Mouse (Mus musculus) hindbrain, embryonic 11.5 days (tissue): ENCODE data around the gene Aox2. TPM values are rescaled to one million over a fixed set of nuclear protein-coding genes. Genes with fewer than 3 reads are reported as not detected.
A peak's percentile ranks its signal among the peaks of the same experiment; 100 is the strongest.

Source experiments
- ATAC-seq: fragments of 200-750 bp; cut with Nextera tagmentation; 2 replicates; pipeline ENCODE4 v1.8.0; 2017; ENCODE audit warnings: mild to moderate bottlenecking, moderate TSS enrichment, moderate library complexity; ENCODE audit not compliant: low FRiP score
- DNase-seq: peaks from one replicate; pipeline ENCODE4 v3.0.0-alpha.2; 2015; ENCODE audit warnings: low spot score
- H3K27ac ChIP-seq: fragments of 300-500 bp; sonication (generic); 2 replicates; pipeline ENCODE4 v1.5.1; 2014; ENCODE audit warnings: mild to moderate bottlenecking, low read depth, low read length
- H3K27me3 ChIP-seq: fragments of 300-500 bp; sonication (generic); 2 replicates; pipeline ENCODE4 v1.6.1; 2014; ENCODE audit warnings: mild to moderate bottlenecking, low read length, moderate library complexity, mixed read lengths; ENCODE audit not compliant: control insufficient read depth, insufficient read depth
- H3K36me3 ChIP-seq: fragments of 300-500 bp; sonication (generic); 2 replicates; pipeline ENCODE4 v1.6.1; 2014; ENCODE audit warnings: mild to moderate bottlenecking, low read length, moderate library complexity, mixed read lengths; ENCODE audit not compliant: control insufficient read depth, insufficient read depth
- H3K4me1 ChIP-seq: fragments of 300-500 bp; sonication (generic); replicated peaks from 2 replicates; pipeline ENCODE4 v1.6.1; 2014; ENCODE audit warnings: low read length, mixed read lengths; ENCODE audit not compliant: control insufficient read depth, insufficient read depth
- H3K4me2 ChIP-seq: fragments of 300-500 bp; sonication (generic); replicated peaks from 2 replicates; pipeline ENCODE4 v1.6.1; 2014; ENCODE audit warnings: mild to moderate bottlenecking, low read depth, low read length
- H3K4me3 ChIP-seq: fragments of 300-500 bp; sonication (generic); 2 replicates; pipeline ENCODE4 v1.5.1; 2014; ENCODE audit warnings: low read depth, low read length
- H3K9ac ChIP-seq: fragments of 300-500 bp; sonication (generic); 2 replicates; pipeline ENCODE4 v1.6.1; 2014; ENCODE audit warnings: low read depth, low read length
- H3K9me3 ChIP-seq: fragments of 300-500 bp; sonication (generic); 2 replicates; pipeline ENCODE4 v1.6.1; 2016; ENCODE audit warnings: low read length; ENCODE audit not compliant: control insufficient read depth
- WGBS: fragments of 180-500 bp; shearing (Covaris S2); extraction: QIAGEN DNeasy Blood & Tissue Kit; methylation state at CpG from one replicate; pipeline ENCODE4 v1.1.7; 2014; 5-methylcytosine and 5-hydroxymethylcytosine counted together
- polyA plus RNA-seq: library from polyadenylated mRNA; unstranded; fragments of >200 nt; fragmentation: Nextera tagmentation; extraction: Ambion mirVana; gene quantifications from 2 replicates; pipeline ENCODE4 v1.2.1, GENCODE M21; 2014

Aox2 gene
- polyA plus RNA-seq, 1 experiment from 2014 or later = 0.06 TPM

DNA sequence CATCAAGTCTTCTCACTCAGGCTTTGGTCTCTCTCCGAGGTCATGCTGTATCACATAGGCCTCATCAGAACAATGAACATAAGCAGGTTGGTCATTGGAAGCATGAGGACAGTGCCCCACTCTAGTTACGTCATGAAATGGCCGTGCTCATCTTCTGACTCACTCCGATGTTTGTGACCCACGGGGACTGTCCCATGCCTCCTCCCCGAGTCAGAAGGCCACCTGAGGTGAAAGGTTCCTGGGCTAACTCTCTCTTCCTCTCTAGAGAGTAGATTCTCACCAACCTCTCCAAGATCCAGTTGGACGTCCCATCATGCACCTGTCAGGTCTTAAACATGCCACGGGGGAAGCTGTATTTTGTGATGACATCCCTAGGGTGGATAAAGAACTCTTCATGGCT, 30.5 kb downstream of the Aox2 start:
- no peaks in the 10 kb centered on the region for H3K36me3 ChIP-seq
- H3K4me1 ChIP-seq = no peaks in the 10 kb centered on the region
- H3K9me3 ChIP-seq = no peaks in the 10 kb centered on the region
- no peak overlapping the region for H3K27ac ChIP-seq
- no peaks in the 10 kb centered on the region for H3K27me3 ChIP-seq
- WGBS = 88% methylated on average over 8 of the region's 8 CpGs
- no peak for ATAC-seq
- no peak overlapping the region for H3K9ac ChIP-seq
- no peak overlapping the region for H3K4me2 ChIP-seq
- no peak for DNase-seq
- H3K4me3 ChIP-seq = no peak overlapping the region

- Histone ChIP-seq H3K4me1 (no peaks in the 10 kb centered on the region), H3K4me3 (no peak overlapping the region), H3K9me3 (no peaks in the 10 kb centered on the region), H3K27ac (no peak overlapping the region), H3K27me3 (no peaks in the 10 kb centered on the region), H3K4me2 (no peak overlapping the region), H3K9ac (no peak overlapping the region), H3K36me3 (no peaks in the 10 kb centered on the region)
- ATAC-seq = no peak
- WGBS = 74% methylated on average over 4 of the region's 4 CpGs
- DNase-seq = no peak
Observed at GRCm38 (mm10) chr1:58309853-58310252, 31.7 kb downstream of the Aox2 start.

- no peak for ATAC-seq
- no peak overlapping the region for H3K4me3 ChIP-seq
- no peaks in the 10 kb centered on the region for H3K9me3 ChIP-seq
- H3K9ac ChIP-seq = no peak overlapping the region
- no peaks in the 10 kb centered on the region for H3K36me3 ChIP-seq
- H3K4me1 ChIP-seq = no peaks in the 10 kb centered on the region
- H3K4me2 ChIP-seq = no peak overlapping the region
- no peak overlapping the region for H3K27ac ChIP-seq
- no peak for DNase-seq
- H3K27me3 ChIP-seq = no peaks in the 10 kb centered on the region
- 82% methylated on average over 7 of the region's 7 CpGs for WGBS
Observed at GRCm38 (mm10) chr1:58311221-58311864, 33.2 kb downstream of the Aox2 start.

- Histone ChIP-seq H3K36me3 (no peaks in the 10 kb centered on the region), H3K9ac (no peak overlapping the region), H3K27ac (no peak overlapping the region), H3K4me3 (no peak overlapping the region), H3K9me3 (no peaks in the 10 kb centered on the region), H3K27me3 (no peaks in the 10 kb centered on the region), H3K4me2 (no peak overlapping the region), H3K4me1 (no peaks in the 10 kb centered on the region)
- no peak for DNase-seq
- 93% methylated on average over 8 of the region's 8 CpGs for WGBS
- no peak for ATAC-seq
Observed at GRCm38 (mm10) chr1:58313173-58313572, 35.0 kb downstream of the Aox2 start.

DNA sequence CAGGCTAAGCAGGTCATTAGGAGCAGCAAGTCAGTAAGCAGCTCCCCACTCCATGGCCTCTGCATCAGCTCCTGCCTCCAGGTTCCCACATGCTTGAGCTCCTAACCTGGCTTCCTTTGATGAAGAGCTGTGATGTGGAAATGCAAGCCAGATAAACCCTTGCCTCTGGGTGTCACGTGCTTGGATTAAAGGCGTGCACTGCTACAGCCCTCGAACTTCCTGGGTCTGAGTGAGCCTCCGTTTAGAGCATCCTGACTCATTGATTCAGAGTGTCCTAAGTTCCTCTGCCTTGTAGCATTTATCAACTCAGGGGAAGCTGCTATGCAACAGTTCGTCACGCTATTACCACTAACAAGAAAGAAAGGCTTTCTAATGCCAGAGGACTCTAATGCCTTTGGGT, 37.4 kb downstream of the Aox2 start:
- H3K9ac ChIP-seq = no peak overlapping the region
- no peaks in the 10 kb centered on the region for H3K36me3 ChIP-seq
- DNase-seq (no peak), ATAC-seq (no peak)
- no peaks in the 10 kb centered on the region for H3K9me3 ChIP-seq
- H3K4me1 ChIP-seq = no peaks in the 10 kb centered on the region
- 76% methylated on average over 6 of the region's 6 CpGs for WGBS
- no peaks in the 10 kb centered on the region for H3K27me3 ChIP-seq
- H3K4me2 ChIP-seq = no peak overlapping the region
- no peak overlapping the region for H3K4me3 ChIP-seq
- no peak overlapping the region for H3K27ac ChIP-seq

GRCm38 (mm10) chr1:58333222-58333621, 55.1 kb downstream of the Aox2 start:
- H3K4me1 ChIP-seq = no peaks in the 10 kb centered on the region
- 27% methylated on average over 4 of the region's 4 CpGs for WGBS
- H3K27me3 ChIP-seq = no peaks in the 10 kb centered on the region
- no peaks in the 10 kb centered on the region for H3K9me3 ChIP-seq
- no peaks in the 10 kb centered on the region for H3K36me3 ChIP-seq
- H3K9ac ChIP-seq = peak overlapping the region; percentile 37; the same call in 1 of the 2 replicates
- H3K27ac ChIP-seq = no peak overlapping the region
- no peak for ATAC-seq
- DNase-seq = no peak
- H3K4me2 ChIP-seq = peak overlapping the region; percentile 28
- no peak overlapping the region for H3K4me3 ChIP-seq

- H3K27ac ChIP-seq = no peak overlapping the region
- DNase-seq (no peak), ATAC-seq (no peak)
- no peak overlapping the region for H3K9ac ChIP-seq
- no peaks in the 10 kb centered on the region for H3K36me3 ChIP-seq
- no peak overlapping the region for H3K4me2 ChIP-seq
- H3K4me3 ChIP-seq = no peak overlapping the region
- no peaks in the 10 kb centered on the region for H3K4me1 ChIP-seq
- 80% methylated on average over 1 of the region's 1 CpGs for WGBS
- no peaks in the 10 kb centered on the region for H3K9me3 ChIP-seq
- H3K27me3 ChIP-seq = no peaks in the 10 kb centered on the region
Observed at GRCm38 (mm10) chr1:58339901-58340300, 61.8 kb downstream of the Aox2 start.

DNA sequence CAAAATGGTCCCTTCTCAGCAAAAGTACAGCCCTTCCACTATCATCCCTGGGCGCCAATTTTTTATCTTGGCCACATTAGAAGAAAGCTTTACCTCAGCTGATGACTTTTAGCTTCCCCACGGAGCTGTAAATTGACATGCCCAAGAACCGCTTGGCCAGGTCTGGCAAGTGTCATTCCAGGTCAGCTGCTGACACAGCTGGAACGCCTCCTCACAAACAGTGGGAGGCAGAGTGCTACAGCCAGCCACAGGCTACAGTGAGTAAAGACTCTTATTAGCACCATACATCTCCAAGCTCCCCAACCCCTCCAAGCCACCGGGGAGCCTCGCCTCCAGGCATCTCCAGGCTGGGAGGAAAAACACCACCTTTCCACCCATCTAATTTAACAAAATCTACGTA, 63.5 kb downstream of the Aox2 start:
- no peaks in the 10 kb centered on the region for H3K4me1 ChIP-seq
- DNase-seq (no peak), ATAC-seq (no peak)
- H3K27me3 ChIP-seq = no peaks in the 10 kb centered on the region
- no peak overlapping the region for H3K9ac ChIP-seq
- no peak overlapping the region for H3K4me2 ChIP-seq
- WGBS = 44% methylated on average over 7 of the region's 7 CpGs
- H3K27ac ChIP-seq = no peak overlapping the region
- no peak overlapping the region for H3K4me3 ChIP-seq
- no peaks in the 10 kb centered on the region for H3K9me3 ChIP-seq
- no peaks in the 10 kb centered on the region for H3K36me3 ChIP-seq

- H3K4me3 ChIP-seq = no peak overlapping the region
- no peaks in the 10 kb centered on the region for H3K9me3 ChIP-seq
- no peaks in the 10 kb centered on the region for H3K36me3 ChIP-seq
- no peaks in the 10 kb centered on the region for H3K4me1 ChIP-seq
- ATAC-seq (no peak), DNase-seq (no peak)
- no peak overlapping the region for H3K9ac ChIP-seq
- no peaks in the 10 kb centered on the region for H3K27me3 ChIP-seq
- no peak overlapping the region for H3K27ac ChIP-seq
- no peak overlapping the region for H3K4me2 ChIP-seq
- 88% methylated on average over 4 of the region's 4 CpGs for WGBS
Observed at GRCm38 (mm10) chr1:58343861-58344260, 65.7 kb downstream of the Aox2 start.
